Mouse (Mus musculus) ES-E14 (cell line): ENCODE data around the gene Tulp1.

ENCODE experiments used
- CHD2 ChIP-seq: IDR thresholded peaks from 2 replicates; pipeline ENCODE4 v1.6.1; 2014; ENCODE audit warnings: mild to moderate bottlenecking, low read depth, low read length, inconsistent platforms
- HCFC1 ChIP-seq: IDR thresholded peaks from 2 replicates; pipeline ENCODE4 v1.6.1; 2012; ENCODE audit warnings: low read length, inconsistent platforms, borderline replicate concordance; ENCODE audit not compliant: insufficient read depth
- ZNF384 ChIP-seq: IDR thresholded peaks from 2 replicates; pipeline ENCODE4 v1.6.1; 2012; ENCODE audit warnings: low read depth, low read length, inconsistent platforms

DNA sequence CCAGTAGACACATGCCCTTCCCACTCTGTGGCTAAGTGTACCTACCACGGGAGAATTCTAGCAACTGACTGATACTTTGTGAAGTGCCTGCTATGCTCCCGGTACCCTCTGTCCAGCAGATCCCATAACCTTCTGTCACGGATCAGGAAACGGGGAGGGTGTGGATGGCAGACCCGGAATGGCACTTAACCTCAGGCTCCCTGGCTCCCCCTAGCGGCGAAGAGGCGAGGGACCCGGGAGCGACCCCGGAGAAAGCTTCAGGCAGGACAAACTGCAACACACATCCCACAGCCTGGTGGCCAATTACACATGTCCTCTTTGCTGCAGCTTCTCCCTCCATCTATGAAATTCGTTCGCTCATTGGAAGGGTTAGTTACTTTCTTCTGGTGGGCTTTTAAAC is 3.4 kb upstream of the Tulp1 start:
- TF ChIP-seq ZNF384: 0 out of 2 replicates have a peak, but pooled peaks have one; percentile 13
- no peak for TF ChIP-seq CHD2
- TF ChIP-seq HCFC1: no peak
